Mouse (Mus musculus) stomach, postnatal 0 days (tissue): ENCODE measurements around the gene Arhgef10l. TPM values are rescaled to one million over a fixed set of nuclear protein-coding genes. Genes with fewer than 3 reads are reported as not detected.

ENCODE experiments used
- ATAC-seq: fragments of 200-750 bp; cut with Nextera tagmentation; 2 replicates; pipeline ENCODE4 v1.8.0; 2017; ENCODE audit not compliant: low FRiP score, low TSS enrichment
- DNase-seq: peaks from one replicate; pipeline ENCODE4 v3.0.0-alpha.2; 2016; ENCODE audit warnings: low spot score
- H3K27ac ChIP-seq: fragments of 300-500 bp; sonication (generic); replicated peaks from 2 replicates; pipeline ENCODE4 v1.5.1; 2014; ENCODE audit warnings: mild to moderate bottlenecking, control low read depth
- H3K27me3 ChIP-seq: fragments of 300-500 bp; sonication (generic); 2 replicates; pipeline ENCODE4 v1.6.1; 2014; ENCODE audit warnings: low read length; ENCODE audit not compliant: control insufficient read depth, insufficient read depth
- H3K36me3 ChIP-seq: fragments of 300-500 bp; sonication (generic); 2 replicates; pipeline ENCODE4 v1.6.1; 2014; ENCODE audit warnings: low read length, mixed read lengths; ENCODE audit not compliant: control insufficient read depth, insufficient read depth
- H3K4me1 ChIP-seq: fragments of 300-500 bp; sonication (generic); replicated peaks from 2 replicates; pipeline ENCODE4 v1.6.1; 2014; ENCODE audit warnings: antibody characterized with exemption; ENCODE audit not compliant: control insufficient read depth, insufficient read depth
- H3K4me2 ChIP-seq: fragments of 300-500 bp; sonication (generic); replicated peaks from 2 replicates; pipeline ENCODE4 v1.6.1; 2014; ENCODE audit warnings: low read depth, mild to moderate bottlenecking, control low read depth, moderate library complexity
- H3K4me3 ChIP-seq: fragments of 300-500 bp; sonication (generic); 2 replicates; pipeline ENCODE4 v1.5.1; 2014; ENCODE audit warnings: low read depth, low read length, control low read depth
- H3K9ac ChIP-seq: fragments of 300-500 bp; sonication (generic); 2 replicates; pipeline ENCODE4 v1.6.1; 2014; ENCODE audit warnings: mild to moderate bottlenecking, low read length, control low read depth, mixed read lengths
- H3K9me3 ChIP-seq: fragments of 300-500 bp; sonication (generic); 2 replicates; pipeline ENCODE4 v1.6.1; 2016; ENCODE audit warnings: low read length; ENCODE audit not compliant: control insufficient read depth
- CTCF ChIP-seq: IDR thresholded peaks from 2 replicates; pipeline ENCODE4 v1.5.1; 2016; ENCODE audit warnings: antibody characterized with exemption, low read depth, mild to moderate bottlenecking, moderate library complexity
- EP300 ChIP-seq: optimal IDR thresholded peaks from 2 replicates; pipeline ENCODE3; 2016; ENCODE audit warnings: antibody characterized with exemption
- WGBS: fragments of 180-500 bp; shearing (Covaris S2); extraction: QIAGEN DNeasy Blood & Tissue Kit; methylation state at CpG from one replicate; pipeline ENCODE4 v1.1.7; 2014; 5-methylcytosine and 5-hydroxymethylcytosine counted together
- polyA plus RNA-seq: library from polyadenylated mRNA; unstranded; fragments of >200 nt; fragmentation: Nextera tagmentation; extraction: Ambion mirVana; gene quantifications from 2 replicates; pipeline ENCODE4 v1.2.1, GENCODE M21; 2015

The Arhgef10l gene
- polyA plus RNA-seq, 1 experiment from 2014 or later, result 11.3 TPM

- Histone ChIP-seq H3K27ac (peak overlapping the region; percentile 45; the same call in 1 of the 2 replicates), H3K27me3 (no peaks in the 10 kb centered on the region), H3K4me3 (no peak overlapping the region), H3K9me3 (no peaks in the 10 kb centered on the region), H3K9ac (no peak overlapping the region), H3K36me3 (no peaks in the 10 kb centered on the region), H3K4me2 (0 out of 2 replicates have a peak overlapping the region, but pooled peaks have one; percentile 14), H3K4me1 (no peaks in the 10 kb centered on the region)
- TF ChIP-seq CTCF (no peak), EP300 (no peak)
- WGBS, result 45% methylated on average over 16 of the region's 16 CpGs
- DNase-seq (no peak), ATAC-seq (no peak)
Measured at GRCm38 (mm10) chr4:140689873-140690655, 24.3 kb upstream of the Arhgef10l start.

GRCm38 (mm10) chr4:140688826-140689425 lies 23.1 kb upstream of the Arhgef10l start:
- Histone ChIP-seq H3K36me3 (no peaks in the 10 kb centered on the region), H3K27ac (no peak overlapping the region), H3K4me1 (no peaks in the 10 kb centered on the region), H3K4me3 (no peak overlapping the region), H3K4me2 (no peak overlapping the region), H3K9ac (no peak overlapping the region), H3K9me3 (no peaks in the 10 kb centered on the region), H3K27me3 (no peaks in the 10 kb centered on the region)
- TF ChIP-seq CTCF (no peak), EP300 (no peak)
- ATAC-seq, result no peak
- DNase-seq, result no peak
- 68% methylated on average over 5 of the region's 5 CpGs for WGBS

GRCm38 (mm10) chr4:140688044-140688825 lies 22.4 kb upstream of the Arhgef10l start:
- H3K4me2 ChIP-seq, result no peak overlapping the region
- H3K27ac ChIP-seq, result no peak overlapping the region
- no peaks in the 10 kb centered on the region for H3K27me3 ChIP-seq
- no peaks in the 10 kb centered on the region for H3K36me3 ChIP-seq
- no peaks in the 10 kb centered on the region for H3K9me3 ChIP-seq
- peak; percentile 19; the same call in 1 of the 2 replicates for ATAC-seq
- no peak for DNase-seq
- H3K4me1 ChIP-seq, result no peaks in the 10 kb centered on the region
- H3K9ac ChIP-seq, result no peak overlapping the region
- TF ChIP-seq EP300, result no peak
- TF ChIP-seq CTCF, result no peak
- H3K4me3 ChIP-seq, result no peak overlapping the region
- 40% methylated on average over 12 of the region's 12 CpGs for WGBS

GRCm38 (mm10) chr4:140684881-140685303 lies 19.1 kb upstream of the Arhgef10l start:
- WGBS, result 32% methylated on average over 6 of the region's 6 CpGs
- Histone ChIP-seq H3K9me3 (no peaks in the 10 kb centered on the region), H3K4me3 (no peak overlapping the region), H3K9ac (no peak overlapping the region), H3K27ac (no peak overlapping the region), H3K27me3 (no peaks in the 10 kb centered on the region), H3K4me2 (peak overlapping the region; percentile 40), H3K36me3 (no peaks in the 10 kb centered on the region), H3K4me1 (no peaks in the 10 kb centered on the region)
- peak; percentile 36 for ATAC-seq
- TF ChIP-seq CTCF (peak; percentile 57), EP300 (no peak)
- no peak for DNase-seq

GRCm38 (mm10) chr4:140684141-140684871 lies 18.5 kb upstream of the Arhgef10l start:
- Histone ChIP-seq H3K27me3 (no peaks in the 10 kb centered on the region), H3K9me3 (no peaks in the 10 kb centered on the region), H3K27ac (peak overlapping the region; percentile 46; the same call in 1 of the 2 replicates), H3K4me3 (no peak overlapping the region), H3K9ac (no peak overlapping the region), H3K4me2 (peak overlapping the region; percentile 40; the same call in 1 of the 2 replicates), H3K36me3 (no peaks in the 10 kb centered on the region), H3K4me1 (no peaks in the 10 kb centered on the region)
- TF ChIP-seq EP300 (no peak), CTCF (0 out of 2 replicates have a peak, but pooled peaks have one; percentile 2)
- ATAC-seq (peak; percentile 48; the same call in 1 of the 2 replicates), DNase-seq (no peak)
- WGBS, result 10% methylated on average over 16 of the region's 16 CpGs
